Mouse (Mus musculus) thymus, postnatal 0 days (tissue): Measurements from ENCODE around the gene Asxl2. TPM values are rescaled to one million over a fixed set of nuclear protein-coding genes. Genes with fewer than 3 reads are reported as not detected.
"Not testable (repeated sequence)": the region's sequence is repeated elsewhere in the genome, so short reads cannot be mapped to it uniquely, and the experiment has no call there.

Source experiments
- DNase-seq: peaks from one replicate; pipeline ENCODE4 v3.0.0-alpha.2; 2015; ENCODE audit warnings: low spot score
- polyA plus RNA-seq: library from polyadenylated mRNA; unstranded; fragments of >200 nt; fragmentation: Nextera tagmentation; extraction: Ambion mirVana; gene quantifications from 2 replicates; pipeline ENCODE4 v1.2.1, GENCODE M21; 2015

The Asxl2 gene
- 13.5 and 17.6 TPM in 2 replicates for polyA plus RNA-seq

DNA sequence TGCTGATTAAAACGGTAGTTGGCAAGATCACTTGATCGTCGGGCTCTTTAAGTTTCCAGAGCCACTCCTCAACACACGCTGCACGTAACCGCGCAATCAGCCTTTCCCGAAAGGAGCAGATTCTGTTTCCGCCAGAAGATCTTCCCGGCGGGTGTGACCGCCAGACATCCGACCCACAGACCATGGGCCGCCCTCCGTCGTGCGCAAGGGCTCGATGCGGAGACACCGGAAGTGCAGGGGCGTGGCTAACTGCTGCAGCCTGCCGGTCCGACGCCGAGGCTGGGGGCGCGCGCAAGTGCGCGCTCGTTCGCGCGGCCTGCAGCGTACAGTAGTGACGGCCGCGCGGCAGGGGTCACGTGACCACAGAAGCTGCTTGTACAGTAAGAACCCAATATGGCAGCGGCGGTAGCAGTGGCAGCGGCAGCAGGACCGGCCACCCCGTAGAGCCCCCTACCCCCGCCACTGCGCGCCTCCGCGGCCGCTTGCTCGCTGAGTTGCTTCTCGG lies at the start of gene Asxl2:
Asxl2 (plus strand) TSS at position 328 of the 505 bp plus-strand sequence.
- peak; percentile 99 for DNase-seq

DNA sequence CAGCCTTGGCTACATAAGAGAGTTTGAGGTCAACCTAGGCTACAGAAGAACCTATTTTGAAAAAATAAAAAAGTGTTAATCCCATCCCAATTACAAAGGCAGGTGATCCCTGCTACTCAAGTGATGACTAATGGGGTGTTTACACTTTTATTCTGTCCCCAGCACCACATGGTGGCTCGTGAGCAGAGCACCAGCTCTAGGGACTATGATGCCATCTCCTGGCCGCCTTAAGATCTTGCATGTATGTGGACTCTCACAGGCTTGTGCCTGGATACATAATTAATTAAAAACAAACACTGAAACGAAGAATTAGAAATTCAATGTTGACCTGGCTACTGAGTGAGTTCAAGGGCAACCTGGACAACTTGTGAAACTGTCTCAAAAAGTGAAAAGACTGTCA lies 49.5 kb upstream of the Asxl2 start:
- DNase-seq: peak; percentile 41

- DNase-seq: no peak
These were observed 48.9 kb upstream of the Asxl2 start for GRCm38 (mm10) chr12:3377755-3378154.

GRCm38 (mm10) chr12:3384860-3385259 lies 41.8 kb upstream of the Asxl2 start:
- DNase-seq: no peak

GRCm38 (mm10) chr12:3385271-3385670 lies 41.4 kb upstream of the Asxl2 start:
- DNase-seq: no peak

- no peak for DNase-seq
These were observed 40.7 kb upstream of the Asxl2 start for GRCm38 (mm10) chr12:3385940-3386339.

DNA sequence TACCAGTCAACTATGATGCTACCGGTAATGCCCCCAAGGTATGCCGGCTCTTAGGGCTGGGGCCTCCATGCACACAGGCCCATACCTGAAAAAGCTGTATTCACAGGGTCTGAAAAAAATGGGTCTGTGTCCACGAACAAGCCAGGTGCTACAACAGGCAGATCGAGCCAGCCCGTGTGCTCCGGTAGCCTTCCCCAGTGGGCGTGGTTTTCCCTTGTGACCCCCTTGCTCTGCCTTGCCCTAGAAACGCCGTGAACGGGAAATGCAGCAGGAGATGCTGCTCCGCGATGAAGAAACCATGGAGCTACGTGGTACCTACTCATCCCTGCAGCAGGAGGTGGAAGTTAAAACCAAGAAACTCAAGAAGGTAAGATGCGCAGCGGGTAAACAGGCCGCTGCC lies 38.8 kb upstream of the Asxl2 start:
- DNase-seq: no peak

DNA sequence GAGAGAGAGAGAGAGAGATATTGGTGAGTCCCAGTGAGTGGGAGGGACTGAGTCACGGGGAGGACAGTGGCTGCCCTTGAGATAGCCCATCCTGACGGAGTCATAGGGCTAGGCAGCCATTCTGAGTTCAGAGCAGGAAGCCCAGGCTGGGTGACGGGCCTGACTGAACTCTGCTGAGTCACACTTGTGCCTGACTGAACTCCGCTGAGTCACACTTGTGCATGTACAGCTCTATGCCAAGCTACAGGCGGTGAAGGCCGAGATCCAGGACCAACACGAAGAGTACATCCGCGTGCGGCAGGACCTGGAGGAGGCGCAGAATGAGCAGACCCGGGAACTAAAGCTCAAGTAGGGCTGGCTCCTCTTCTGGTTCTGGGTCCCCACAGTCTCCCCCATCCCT lies 37.3 kb upstream of the Asxl2 start:
- DNase-seq: no peak

GRCm38 (mm10) chr12:3390071-3390470 lies 36.6 kb upstream of the Asxl2 start:
- DNase-seq: no peak

GRCm38 (mm10) chr12:3390577-3391262 lies 35.9 kb upstream of the Asxl2 start:
- DNase-seq: peak; percentile 73

DNA sequence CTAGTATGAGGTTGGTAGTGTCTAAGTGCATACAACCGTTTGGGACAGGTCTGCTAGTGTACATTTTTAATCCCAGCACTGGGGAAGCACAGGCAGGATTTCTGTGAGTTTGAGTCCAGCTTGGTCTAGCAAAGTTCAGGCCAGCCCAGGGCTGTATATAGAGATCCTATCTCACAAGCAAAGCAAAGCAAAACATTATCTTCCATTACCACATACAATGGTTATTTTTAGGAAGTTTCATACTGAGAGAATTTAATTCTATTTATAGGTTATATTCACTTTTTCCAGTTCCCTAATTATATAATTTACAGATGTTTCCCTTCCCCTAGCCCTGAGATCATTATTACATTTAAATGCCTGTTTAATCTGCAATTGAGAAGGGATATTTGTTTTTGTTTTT lies 35.4 kb upstream of the Asxl2 start:
- no peak for DNase-seq

- DNase-seq: no peak
These were observed 33.5 kb upstream of the Asxl2 start for GRCm38 (mm10) chr12:3393140-3393539.

GRCm38 (mm10) chr12:3396931-3397330 lies 29.7 kb upstream of the Asxl2 start:
- no peak for DNase-seq

- DNase-seq: not testable (repeated sequence)
These were observed 21.0 kb upstream of the Asxl2 start for GRCm38 (mm10) chr12:3405662-3406061.

GRCm38 (mm10) chr12:3406585-3406984 lies 20.1 kb upstream of the Asxl2 start:
- no peak for DNase-seq

DNA sequence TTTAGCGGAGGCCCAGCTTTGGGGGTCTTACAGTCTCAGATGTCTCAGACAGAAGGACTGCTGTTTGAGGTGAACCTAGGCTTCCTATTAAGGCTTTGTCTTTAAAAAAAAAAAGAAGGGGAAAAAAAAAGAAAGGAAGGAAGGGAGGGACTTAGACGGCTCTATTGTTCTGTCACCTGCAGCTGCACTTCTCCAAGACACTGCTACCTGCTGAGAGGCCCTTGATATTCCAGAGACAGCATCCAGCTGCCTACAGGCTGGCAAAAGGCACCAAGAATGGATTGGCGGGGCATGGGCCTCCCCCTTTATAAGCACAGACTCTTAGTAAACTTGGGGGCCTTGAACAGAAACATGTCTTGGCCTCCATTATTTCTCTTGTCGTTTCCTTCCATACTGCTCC lies 11.7 kb upstream of the Asxl2 start:
- no peak for DNase-seq

GRCm38 (mm10) chr12:3418761-3419160 lies 7.9 kb upstream of the Asxl2 start:
- DNase-seq: no peak

GRCm38 (mm10) chr12:3420519-3420918 lies 6.1 kb upstream of the Asxl2 start:
- no peak for DNase-seq

DNA sequence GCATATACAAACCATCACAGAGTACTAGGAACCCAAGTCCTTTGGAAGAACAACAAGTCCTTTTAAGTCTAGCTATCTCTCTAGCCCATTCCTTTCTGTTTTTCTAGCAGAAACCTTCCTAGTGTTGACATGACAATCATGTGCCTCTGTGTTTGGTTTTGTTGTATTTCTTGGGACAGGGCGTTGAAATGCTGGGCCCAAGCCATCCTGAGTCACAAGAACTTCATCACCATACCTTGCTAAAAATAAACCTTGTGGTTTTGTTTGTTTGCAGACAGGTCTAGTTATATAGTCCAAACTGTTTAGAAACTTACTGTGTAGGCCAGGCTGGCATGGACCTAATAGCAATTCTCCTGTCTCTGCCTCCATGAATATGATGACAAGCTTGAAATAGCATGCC lies 3.9 kb upstream of the Asxl2 start:
- no peak for DNase-seq

- DNase-seq: no peak
These were observed 2.5 kb upstream of the Asxl2 start for GRCm38 (mm10) chr12:3424179-3424578.

DNA sequence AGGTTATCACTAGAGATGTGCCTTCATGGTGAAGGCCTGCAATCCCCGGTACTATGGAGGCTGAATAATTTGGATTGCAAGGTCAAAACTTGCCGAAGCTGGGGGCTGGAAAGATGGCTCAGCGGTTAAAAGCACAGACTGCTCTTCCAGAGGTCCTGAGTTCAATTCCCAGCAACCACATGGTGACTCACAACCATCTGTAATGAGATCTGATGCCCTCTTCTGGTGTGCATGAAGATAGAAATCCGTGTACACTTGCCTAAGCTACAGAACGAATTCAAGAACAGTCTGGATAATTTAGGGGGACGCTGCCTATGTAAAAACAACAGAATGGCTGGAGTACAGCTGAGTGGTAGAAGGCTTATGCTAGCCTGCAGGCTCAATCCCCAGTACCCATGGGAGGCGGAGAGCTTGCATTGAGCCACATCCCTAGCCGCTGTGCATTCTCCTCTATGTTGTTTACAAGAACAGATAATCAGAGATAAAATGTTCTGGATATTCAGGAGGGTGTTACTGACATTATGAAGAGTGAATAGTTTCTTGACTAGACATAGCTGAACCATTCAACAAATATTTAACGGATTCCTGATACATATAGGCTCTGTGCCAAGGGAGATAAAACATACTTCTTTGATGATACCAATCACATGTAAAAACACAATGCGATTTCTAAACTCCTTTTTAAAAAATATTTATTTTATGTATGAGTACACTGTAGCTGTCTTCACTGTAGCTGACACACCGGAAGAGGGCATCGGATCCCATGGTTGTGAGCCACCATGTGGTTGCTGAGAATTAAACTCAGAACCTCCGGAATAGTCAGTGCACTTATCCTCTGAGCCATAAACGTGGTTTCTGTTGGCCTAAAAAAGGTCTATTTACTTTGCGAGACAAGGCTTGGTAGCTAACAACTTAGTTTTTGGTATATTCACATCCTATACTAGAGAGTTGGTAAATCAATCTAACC lies 999 bp upstream of the Asxl2 start:
- peak; percentile 45 for DNase-seq
